Mouse (Mus musculus): ENCODE measurements around the gene Abca7. TPM values are rescaled to one million over a fixed set of nuclear protein-coding genes. Genes with fewer than 3 reads are reported as not detected.
A peak's percentile ranks its signal among the peaks of the same experiment; 100 is the strongest.

Abca7 gene
- polyA plus RNA-seq, 1 experiment from 2014 or later, result 2.9 TPM

DNA sequence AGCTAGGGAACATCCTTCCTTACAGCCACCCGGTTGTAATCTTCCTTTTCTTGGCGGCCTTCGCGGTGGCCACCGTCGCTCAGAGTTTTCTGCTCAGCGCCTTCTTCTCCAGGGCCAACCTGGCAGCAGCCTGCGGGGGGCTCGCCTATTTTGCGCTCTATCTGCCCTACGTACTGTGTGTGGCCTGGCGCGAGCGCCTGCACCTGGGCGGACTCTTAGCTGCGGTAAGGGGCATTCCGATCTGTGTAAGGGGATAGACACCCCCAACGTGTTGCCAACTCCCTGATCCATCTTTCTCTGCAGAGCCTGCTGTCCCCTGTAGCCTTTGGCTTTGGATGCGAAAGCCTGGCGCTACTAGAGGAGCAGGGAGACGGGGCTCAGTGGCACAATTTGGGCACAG, 6.5 kb downstream of the Abca7 start:
- H3K4me1 ChIP-seq, result peaks cover 33% of the 10 kb centered on the region
- DNase-seq (ENCODE audit: extremely low spot score, low spot score), result no peak
- H3K9me3 ChIP-seq, result no peaks in the 10 kb centered on the region
- H3K27ac ChIP-seq, result no peak overlapping the region
- 21% methylated on average over 21 of the region's 21 CpGs for WGBS
- H3K4me3 ChIP-seq, result peak overlapping the region; percentile 5; the same call in 1 of the 2 replicates
- H3K27me3 ChIP-seq (ENCODE audit: poor library complexity, severe bottlenecking), result peaks cover 78% of the 10 kb centered on the region
- H3K36me3 ChIP-seq (replicated peaks), result no peaks in the 10 kb centered on the region

GRCm38 (mm10) chr10:80003374-80004232, 7.3 kb downstream of the Abca7 start:
- DNase-seq (ENCODE audit: extremely low spot score, low spot score), result no peak
- Histone ChIP-seq H3K27ac (no peak overlapping the region), H3K4me1 (peaks cover 26% of the 10 kb centered on the region), H3K36me3 (replicated peaks) (no peaks in the 10 kb centered on the region), H3K27me3 (ENCODE audit: poor library complexity, severe bottlenecking) (peaks cover 70% of the 10 kb centered on the region), H3K4me3 (0 out of 2 replicates have a peak overlapping the region, but pooled peaks have one; percentile 5), H3K9me3 (no peaks in the 10 kb centered on the region)
- WGBS, result 63% methylated on average over 9 of the region's 9 CpGs

GRCm38 (mm10) chr10:80004233-80004705, 8.0 kb downstream of the Abca7 start:
- Histone ChIP-seq H3K27ac (no peak overlapping the region), H3K36me3 (replicated peaks) (no peaks in the 10 kb centered on the region), H3K4me1 (peaks cover 26% of the 10 kb centered on the region), H3K4me3 (no peak overlapping the region), H3K9me3 (no peaks in the 10 kb centered on the region), H3K27me3 (ENCODE audit: poor library complexity, severe bottlenecking) (peaks cover 63% of the 10 kb centered on the region)
- DNase-seq (ENCODE audit: extremely low spot score, low spot score), result no peak
- 93% methylated on average over 8 of the region's 8 CpGs for WGBS

DNA sequence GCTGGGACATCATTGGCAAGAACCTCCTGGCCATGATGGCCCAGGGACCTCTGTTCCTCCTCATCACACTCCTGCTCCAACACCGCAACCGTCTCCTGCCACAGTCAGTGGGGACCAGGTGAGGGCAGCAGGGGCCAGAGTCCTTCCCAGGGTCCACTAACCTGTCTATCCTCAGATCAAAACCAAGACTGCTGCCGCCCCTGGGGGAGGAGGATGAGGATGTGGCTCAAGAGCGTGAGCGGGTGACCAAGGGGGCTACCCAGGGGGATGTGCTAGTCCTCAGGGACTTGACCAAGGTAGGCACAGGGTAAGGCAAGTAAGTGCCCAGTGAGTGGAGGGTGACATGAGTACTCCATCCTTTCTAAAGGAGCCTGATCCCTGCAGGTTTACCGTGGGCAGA, 15.4 kb downstream of the Abca7 start:
- peaks cover 54% of the 10 kb centered on the region for H3K27me3 ChIP-seq (ENCODE audit: poor library complexity, severe bottlenecking)
- WGBS, result 90% methylated on average over 6 of the region's 6 CpGs
- DNase-seq (ENCODE audit: extremely low spot score, low spot score), result no peak
- no peak overlapping the region for H3K27ac ChIP-seq
- peaks cover 22% of the 10 kb centered on the region; the same call in 1 of the 2 replicates for H3K4me1 ChIP-seq
- peaks cover 23% of the 10 kb centered on the region for H3K9me3 ChIP-seq
- no peak overlapping the region for H3K4me3 ChIP-seq
- H3K36me3 ChIP-seq (replicated peaks), result peaks cover 20% of the 10 kb centered on the region

DNA sequence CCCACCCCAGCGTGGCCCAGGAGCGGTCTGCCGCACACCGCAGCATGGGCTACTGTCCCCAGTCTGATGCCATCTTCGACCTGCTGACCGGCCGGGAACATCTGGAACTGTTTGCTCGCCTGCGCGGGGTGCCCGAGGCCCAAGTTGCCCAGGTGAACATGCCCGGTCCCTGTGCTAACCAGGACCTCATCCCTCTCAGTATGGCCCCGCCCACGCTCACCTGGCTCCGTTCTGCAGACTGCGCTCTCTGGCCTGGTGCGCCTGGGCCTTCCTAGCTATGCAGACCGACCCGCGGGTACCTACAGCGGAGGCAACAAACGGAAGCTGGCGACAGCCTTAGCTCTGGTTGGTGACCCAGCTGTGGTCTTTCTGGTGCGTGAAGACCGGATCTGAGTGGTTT, 17.3 kb downstream of the Abca7 start:
- Histone ChIP-seq H3K27ac (no peak overlapping the region), H3K36me3 (replicated peaks) (peaks cover 20% of the 10 kb centered on the region), H3K4me3 (0 out of 2 replicates have a peak overlapping the region, but pooled peaks have one; percentile 3), H3K27me3 (ENCODE audit: poor library complexity, severe bottlenecking) (peaks cover 70% of the 10 kb centered on the region), H3K4me1 (peaks cover 26% of the 10 kb centered on the region), H3K9me3 (peaks cover 23% of the 10 kb centered on the region)
- no peak for DNase-seq (ENCODE audit: extremely low spot score, low spot score)
- WGBS, result 28% methylated on average over 25 of the region's 25 CpGs

DNA sequence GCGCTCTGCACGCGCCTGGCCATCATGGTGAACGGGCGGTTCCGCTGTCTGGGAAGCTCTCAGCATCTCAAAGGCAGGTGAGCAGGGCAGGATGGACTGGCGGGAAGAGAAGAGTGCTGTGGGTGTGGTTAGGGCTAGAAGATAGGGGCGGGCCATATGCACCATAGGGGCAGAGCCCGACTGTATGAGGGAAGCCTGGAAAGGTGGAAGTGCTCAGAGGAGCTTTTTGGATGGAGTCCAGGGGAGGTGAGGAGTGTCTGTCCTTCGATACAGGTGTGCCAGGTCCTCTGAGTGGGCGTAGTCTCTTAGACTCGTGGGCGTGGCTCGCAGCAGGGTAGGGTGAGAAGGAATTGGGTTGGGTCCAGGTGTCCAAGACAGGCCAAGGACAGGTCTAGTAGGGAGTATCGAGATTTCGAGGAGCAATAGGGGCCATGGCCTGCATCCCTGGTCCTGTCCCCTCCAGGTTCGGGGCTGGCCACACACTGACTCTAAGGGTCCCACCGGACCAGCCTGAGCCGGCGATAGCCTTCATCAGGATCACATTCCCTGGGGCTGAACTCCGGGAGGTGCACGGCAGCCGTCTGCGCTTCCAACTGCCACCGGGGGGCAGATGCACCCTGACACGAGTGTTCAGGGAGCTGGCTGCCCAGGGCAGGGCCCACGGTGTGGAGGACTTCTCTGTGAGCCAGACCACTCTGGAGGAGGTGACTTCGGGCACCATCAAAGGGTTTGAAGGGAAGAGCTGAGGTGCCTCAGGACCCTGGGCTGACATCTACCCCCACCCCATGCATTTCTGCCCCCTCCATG, 18.4 kb downstream of the Abca7 start:
- Histone ChIP-seq H3K27me3 (ENCODE audit: poor library complexity, severe bottlenecking) (peaks cover 80% of the 10 kb centered on the region), H3K9me3 (peaks cover 21% of the 10 kb centered on the region), H3K36me3 (replicated peaks) (peaks cover 18% of the 10 kb centered on the region), H3K4me1 (peaks cover 36% of the 10 kb centered on the region), H3K27ac (no peak overlapping the region), H3K4me3 (no peak overlapping the region)
- whole genome bisulfite sequencing, result 20% methylated on average over 28 of the region's 28 CpGs
- no peak for DNase-seq (ENCODE audit: extremely low spot score, low spot score)

GRCm38 (mm10) chr10:80015583-80015982, 19.3 kb downstream of the Abca7 start:
- H3K4me1 ChIP-seq, result peaks cover 45% of the 10 kb centered on the region
- H3K27ac ChIP-seq, result no peak overlapping the region
- peaks cover 89% of the 10 kb centered on the region for H3K27me3 ChIP-seq (ENCODE audit: poor library complexity, severe bottlenecking)
- WGBS, result 84% methylated on average over 10 of the region's 10 CpGs
- no peak overlapping the region for H3K4me3 ChIP-seq
- DNase-seq (ENCODE audit: extremely low spot score, low spot score), result no peak
- peaks cover 11% of the 10 kb centered on the region; the same call in 1 of the 2 replicates for H3K36me3 ChIP-seq (replicated peaks)
- H3K9me3 ChIP-seq, result peaks cover 13% of the 10 kb centered on the region; the same call in 1 of the 2 replicates

- peaks cover 6% of the 10 kb centered on the region; the same call in 1 of the 2 replicates for H3K36me3 ChIP-seq (replicated peaks)
- H3K27me3 ChIP-seq (ENCODE audit: poor library complexity, severe bottlenecking), result peaks cover 89% of the 10 kb centered on the region
- H3K4me3 ChIP-seq, result no peak within 1 kb of the TSS
- 66% methylated on average over 11 of the region's 11 CpGs for WGBS
- peaks cover 47% of the 10 kb centered on the region for H3K4me1 ChIP-seq
- H3K27ac ChIP-seq, result no peak within 1 kb of the TSS
- H3K9me3 ChIP-seq, result 0 out of 2 replicates have a peak, but pooled peaks cover 4% of the 10 kb centered on the region
- DNase-seq (ENCODE audit: extremely low spot score, low spot score), result no peak
These were observed 20.2 kb downstream of the Abca7 start, which contains the start of gene Arhgap45 for GRCm38 (mm10) chr10:80016511-80016910. Gene Arhgap45 (plus strand): TSS chr10:80016653.

- peaks cover 85% of the 10 kb centered on the region for H3K27me3 ChIP-seq (ENCODE audit: poor library complexity, severe bottlenecking)
- 93% methylated on average over 10 of the region's 10 CpGs for WGBS
- peaks cover 6% of the 10 kb centered on the region for H3K36me3 ChIP-seq (replicated peaks)
- DNase-seq (ENCODE audit: extremely low spot score, low spot score), result no peak
- no peak overlapping the region for H3K27ac ChIP-seq
- H3K4me3 ChIP-seq, result no peak overlapping the region
- H3K4me1 ChIP-seq, result peaks cover 47% of the 10 kb centered on the region
- H3K9me3 ChIP-seq, result no peaks in the 10 kb centered on the region
These were observed 20.6 kb downstream of the Abca7 start for GRCm38 (mm10) chr10:80016931-80017330.

GRCm38 (mm10) chr10:80017361-80017760, 21.1 kb downstream of the Abca7 start:
- no peaks in the 10 kb centered on the region for H3K9me3 ChIP-seq
- H3K27ac ChIP-seq, result no peak overlapping the region
- DNase-seq (ENCODE audit: extremely low spot score, low spot score), result no peak
- H3K36me3 ChIP-seq (replicated peaks), result peaks cover 10% of the 10 kb centered on the region
- H3K4me1 ChIP-seq, result peaks cover 47% of the 10 kb centered on the region
- no peak overlapping the region for H3K4me3 ChIP-seq
- peaks cover 81% of the 10 kb centered on the region for H3K27me3 ChIP-seq (ENCODE audit: poor library complexity, severe bottlenecking)
- WGBS, result 73% methylated on average over 3 of the region's 3 CpGs

DNA sequence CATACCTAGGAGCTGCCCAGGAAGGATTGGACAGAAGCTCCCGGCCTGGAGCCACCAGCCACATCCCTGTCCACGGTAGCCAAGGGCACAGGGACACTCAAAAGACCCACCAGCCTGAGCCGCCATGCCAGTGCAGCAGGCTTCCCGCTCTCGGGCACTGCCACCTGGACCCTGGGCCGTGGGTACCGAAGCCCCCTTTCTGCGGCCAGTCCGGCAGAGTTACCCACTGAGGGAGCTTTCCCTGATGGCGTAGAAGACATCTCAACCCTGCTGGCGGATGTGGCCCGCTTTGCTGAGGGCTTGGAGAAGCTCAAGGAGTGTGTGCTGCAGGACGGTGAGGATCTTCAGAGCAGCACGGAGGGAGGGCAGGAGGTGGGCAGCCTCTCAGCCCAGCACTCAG, 21.5 kb downstream of the Abca7 start:
- peaks cover 12% of the 10 kb centered on the region for H3K36me3 ChIP-seq (replicated peaks)
- no peaks in the 10 kb centered on the region for H3K9me3 ChIP-seq
- no peak overlapping the region for H3K4me3 ChIP-seq
- no peak for DNase-seq (ENCODE audit: extremely low spot score, low spot score)
- peaks cover 77% of the 10 kb centered on the region for H3K27me3 ChIP-seq (ENCODE audit: poor library complexity, severe bottlenecking)
- whole genome bisulfite sequencing, result 85% methylated on average over 14 of the region's 14 CpGs
- H3K4me1 ChIP-seq, result peaks cover 47% of the 10 kb centered on the region
- no peak overlapping the region for H3K27ac ChIP-seq

- Histone ChIP-seq H3K36me3 (replicated peaks) (peaks cover 15% of the 10 kb centered on the region), H3K27me3 (ENCODE audit: poor library complexity, severe bottlenecking) (peaks cover 66% of the 10 kb centered on the region), H3K4me3 (peak overlapping the region; percentile 47), H3K27ac (peak overlapping the region; percentile 88), H3K4me1 (peaks cover 43% of the 10 kb centered on the region), H3K9me3 (no peaks in the 10 kb centered on the region)
- WGBS, result 7% methylated on average over 15 of the region's 15 CpGs
- no peak for DNase-seq (ENCODE audit: extremely low spot score, low spot score)
These were observed 22.5 kb downstream of the Abca7 start for GRCm38 (mm10) chr10:80018739-80019297.

Measured in forebrain, embryonic 10.5 days (tissue).